Mouse (Mus musculus) right cerebral cortex, postnatal 14 days (tissue): ENCODE measurements at regions not wholly inside any gene's neighbourhood (a gene's known extent, or its start where the extent isn't known, plus 50 kb on each side); places are given as distances from the start of the nearest gene placed in this dataset.
A peak's percentile ranks its signal among the peaks of the same experiment; 100 is the strongest.

Experiments
- DNase-seq: peaks from one replicate; pipeline ENCODE4 v3.0.0; 2022

DNA sequence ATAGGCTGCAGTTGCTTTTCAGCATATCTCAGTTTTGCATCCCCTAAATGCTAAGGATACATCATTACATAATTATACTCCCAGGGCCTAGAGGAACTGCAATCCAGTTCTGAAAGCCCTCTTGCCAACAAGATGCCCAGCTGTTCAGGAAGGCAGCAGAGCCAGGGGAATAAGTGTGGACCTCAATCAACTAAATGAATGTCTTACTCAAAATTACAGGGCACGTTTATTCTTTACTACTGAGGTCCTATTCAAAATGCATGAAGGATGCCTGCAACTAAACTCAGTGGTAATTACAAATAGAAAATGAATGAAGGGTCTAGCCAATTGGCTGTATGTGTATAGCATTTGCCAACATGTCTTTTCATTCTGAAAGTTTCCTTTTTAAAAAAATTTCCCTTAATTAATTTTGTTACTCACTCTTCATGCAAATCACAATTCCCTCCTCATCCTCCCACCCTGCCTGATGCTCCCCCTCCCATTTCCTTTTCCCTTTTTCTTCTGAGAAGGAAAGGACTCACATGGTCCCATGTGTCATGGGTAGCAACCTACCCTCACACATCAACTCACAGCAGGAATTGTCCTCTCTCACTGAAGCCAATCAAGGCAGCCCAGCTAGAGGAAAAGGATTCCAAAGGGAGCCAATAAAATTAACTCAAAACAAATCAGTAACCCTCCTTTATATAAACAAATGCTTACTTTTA, 86.9 kb upstream of the Ins1 start:
- no peak for DNase-seq

DNA sequence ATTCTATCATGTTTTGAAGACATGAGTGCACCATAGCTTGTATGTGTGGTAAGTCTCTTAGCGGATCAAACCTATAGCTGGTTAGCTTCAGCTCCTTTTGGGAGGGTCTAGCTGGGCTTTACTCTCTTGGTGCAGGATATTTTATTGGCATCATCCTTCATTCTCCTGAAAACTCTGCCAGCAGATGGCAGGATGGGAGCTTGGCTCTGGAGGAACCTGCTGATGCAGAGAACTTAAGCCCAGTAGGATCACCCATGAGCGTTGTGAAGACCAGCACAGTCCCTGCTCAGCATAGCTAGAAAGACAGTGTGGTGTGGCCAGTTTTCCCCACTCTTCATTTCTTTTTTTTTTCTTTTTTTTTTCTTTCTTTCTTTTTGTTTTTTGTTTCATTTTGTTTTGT, 70.3 kb upstream of the Ins1 start:
- DNase-seq: peak; percentile 7

DNA sequence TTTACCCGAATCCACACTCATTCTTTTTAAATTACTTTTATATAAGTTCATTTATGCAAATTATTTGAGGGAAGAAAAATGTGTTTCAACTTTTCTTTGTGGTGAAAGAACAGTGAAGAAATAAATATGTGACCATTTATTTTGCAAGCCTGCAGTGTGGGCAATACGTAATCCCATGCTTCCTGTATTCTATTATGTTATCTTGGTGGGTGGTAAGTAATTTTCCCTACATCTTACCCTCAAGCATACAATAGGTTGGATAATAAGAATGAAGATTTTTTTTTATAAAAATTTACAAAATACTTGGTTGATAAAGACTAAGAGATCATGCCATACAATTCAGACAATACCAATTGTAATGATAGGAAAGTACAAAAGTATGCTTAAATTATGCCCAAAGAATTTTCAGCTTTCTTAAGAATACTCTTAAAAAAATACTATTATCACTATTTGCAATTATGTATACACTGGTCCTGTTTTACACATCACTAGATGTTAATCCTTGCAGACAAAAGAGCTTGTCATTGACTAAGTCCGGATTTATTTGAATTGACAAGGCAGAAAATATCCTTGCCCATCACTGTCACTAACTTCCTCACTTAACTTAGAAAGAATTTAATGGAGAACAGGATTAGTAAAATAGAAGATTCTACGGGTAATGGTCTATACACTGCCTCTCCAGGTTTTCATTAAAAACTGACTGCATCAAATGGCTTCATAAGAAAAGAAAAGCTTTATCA, 64.4 kb upstream of the Ins1 start:
- DNase-seq: no peak

DNA sequence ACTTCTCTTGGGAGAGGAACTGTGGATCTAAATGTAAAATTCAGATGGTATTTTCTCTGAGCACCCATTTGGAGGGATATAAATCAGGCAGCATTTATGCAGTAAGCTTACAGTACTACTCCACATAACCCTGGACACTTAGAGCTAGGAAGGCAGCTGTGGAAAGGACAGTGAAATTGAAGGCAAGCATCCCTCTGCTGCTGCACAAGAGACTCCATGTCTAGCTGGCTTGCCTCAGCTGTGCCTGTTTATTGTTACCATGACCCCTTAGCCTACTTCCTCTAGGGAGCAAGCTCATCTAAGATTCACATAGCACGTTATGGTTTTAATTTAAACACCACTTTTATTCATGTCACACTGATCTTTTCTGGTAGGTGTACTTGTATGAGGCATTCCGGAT, 56.4 kb upstream of the Ins1 start:
- no peak for DNase-seq
